Mouse (Mus musculus) testis, adult 2 months (tissue): Measurements from ENCODE around the gene Actc1. TPM values are rescaled to one million over a fixed set of nuclear protein-coding genes. Genes with fewer than 3 reads are reported as not detected.

ENCODE experiments used
- H3K27ac ChIP-seq: fragments of 200-500 bp; 2 replicates; pipeline ENCODE4 v1.5.1; 2012; ENCODE audit warnings: low read depth, low read length; ENCODE audit not compliant: control insufficient read depth, insufficient read depth
- H3K27me3 ChIP-seq: fragments of 200-500 bp; 2 replicates; pipeline ENCODE4 v1.6.1; 2012; ENCODE audit warnings: mild to moderate bottlenecking, low read length, moderate library complexity; ENCODE audit not compliant: control insufficient read depth, insufficient read depth
- H3K36me3 ChIP-seq: fragments of 200-500 bp; 2 replicates; pipeline ENCODE4 v1.6.1; 2012; ENCODE audit warnings: mild to moderate bottlenecking, low read length; ENCODE audit not compliant: control insufficient read depth, insufficient read depth
- H3K4me1 ChIP-seq: fragments of 200-500 bp; 2 replicates; pipeline ENCODE4 v1.6.1; 2012; ENCODE audit warnings: low read length; ENCODE audit not compliant: control insufficient read depth, insufficient read depth
- H3K4me3 ChIP-seq: fragments of 200-500 bp; 2 replicates; pipeline ENCODE4 v1.5.1; 2012; ENCODE audit warnings: low read depth, mild to moderate bottlenecking, low read length, moderate library complexity, mixed read lengths; ENCODE audit not compliant: control insufficient read depth
- CTCF ChIP-seq: fragments of 200-500 bp; IDR thresholded peaks from 2 replicates; pipeline ENCODE4 v1.5.1; 2012; ENCODE audit warnings: low read depth, mild to moderate bottlenecking, inconsistent platforms, low read length, moderate library complexity; ENCODE audit not compliant: control insufficient read depth, insufficient read depth, insufficient replicate concordance
- POLR2A ChIP-seq: fragments of 200-500 bp; IDR thresholded peaks from 2 replicates; pipeline ENCODE4 v1.6.1; 2012; ENCODE audit warnings: low read depth, mild to moderate bottlenecking, inconsistent platforms, low read length, moderate library complexity; ENCODE audit not compliant: control insufficient read depth
- polyA plus RNA-seq: library from polyadenylated mRNA; depleted of rRNA; stranded (reverse); fragments of >200 nt; gene quantifications from 2 replicates; pipeline ENCODE4 v1.2.3, GENCODE M21; 2012

Actc1 gene
- polyA plus RNA-seq, 1 experiment = 0.57 TPM

DNA sequence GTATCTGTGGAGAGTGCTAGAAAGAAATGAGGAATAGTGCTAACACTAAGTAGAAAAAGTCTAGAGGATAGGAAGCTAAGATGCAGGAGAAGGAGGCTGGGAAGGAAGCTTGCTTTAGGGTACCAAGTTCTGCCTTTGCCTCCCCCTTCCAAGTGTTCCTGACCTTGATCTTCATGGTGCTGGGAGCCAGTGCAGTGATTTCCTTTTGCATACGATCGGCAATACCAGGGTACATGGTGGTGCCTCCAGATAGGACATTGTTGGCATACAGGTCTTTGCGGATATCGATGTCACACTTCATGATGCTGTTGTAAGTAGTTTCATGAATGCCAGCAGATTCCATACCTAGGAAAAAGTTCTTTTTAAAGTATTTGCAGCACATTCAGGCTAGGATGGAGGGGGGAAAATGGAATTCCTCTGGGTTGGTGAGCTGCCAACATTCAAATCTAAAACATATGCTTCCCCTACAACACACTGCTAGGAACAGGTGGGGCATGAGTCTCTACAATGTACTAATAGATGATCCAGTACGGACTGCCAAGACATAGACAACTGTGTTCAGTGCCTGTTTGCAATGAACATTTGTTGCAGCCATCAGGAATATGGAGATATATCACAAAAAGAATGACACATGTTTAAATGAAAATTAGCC, 5.3 kb downstream of the Actc1 start:
- H3K36me3 ChIP-seq = no peaks in the 10 kb centered on the region
- H3K27ac ChIP-seq = no peak overlapping the region
- no peak overlapping the region for H3K4me3 ChIP-seq
- H3K4me1 ChIP-seq = no peaks in the 10 kb centered on the region
- no peaks in the 10 kb centered on the region for H3K27me3 ChIP-seq
- no peak for TF ChIP-seq CTCF
- no peak for TF ChIP-seq POLR2A

DNA sequence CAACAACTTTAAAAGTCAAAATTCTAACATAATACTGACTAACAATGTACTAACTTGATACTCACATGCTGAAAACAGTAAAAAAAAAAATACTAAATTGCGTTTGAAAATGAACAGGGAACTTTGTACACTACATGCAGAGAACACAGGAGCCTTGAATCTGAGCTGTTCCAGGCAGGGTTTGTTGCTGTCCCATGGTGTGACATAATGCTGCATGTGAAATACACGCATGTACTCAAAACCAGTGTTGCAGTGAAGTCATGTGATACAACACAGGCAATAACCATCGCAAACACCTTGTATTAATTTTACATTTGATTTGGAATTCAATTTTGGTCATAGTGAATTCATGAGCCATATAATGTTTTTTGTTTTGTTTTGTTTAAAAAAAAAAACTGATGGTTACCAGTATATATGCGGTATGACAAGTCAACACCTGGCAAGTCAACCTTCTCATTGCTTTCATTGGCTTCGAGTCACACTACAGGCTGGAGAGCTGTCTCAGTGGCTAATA, 7.1 kb downstream of the Actc1 start:
- TF ChIP-seq CTCF (no peak), POLR2A (no peak)
- Histone ChIP-seq H3K4me3 (no peak overlapping the region), H3K36me3 (no peaks in the 10 kb centered on the region), H3K4me1 (no peaks in the 10 kb centered on the region), H3K27ac (no peak overlapping the region), H3K27me3 (no peaks in the 10 kb centered on the region)

DNA sequence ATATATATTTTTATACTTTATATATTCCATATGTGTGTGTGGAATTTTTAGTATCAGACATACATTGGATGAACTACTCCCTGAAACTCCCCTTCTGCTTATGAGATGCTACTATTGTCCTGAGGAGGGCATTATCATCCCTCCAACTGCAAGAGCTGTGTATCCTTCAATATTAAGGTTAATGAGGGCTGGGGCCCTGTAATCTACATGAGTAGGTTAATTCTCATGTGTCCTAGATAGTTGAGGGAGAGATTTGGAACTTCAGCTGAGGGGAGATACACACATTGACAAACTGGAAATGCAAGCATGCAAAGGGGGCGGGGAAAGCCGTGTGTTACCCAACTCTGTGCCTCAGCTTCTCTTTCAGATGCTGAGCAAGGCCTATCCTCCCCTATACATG, 15.4 kb downstream of the Actc1 start:
- Histone ChIP-seq H3K36me3 (no peaks in the 10 kb centered on the region), H3K4me1 (no peaks in the 10 kb centered on the region), H3K27me3 (no peaks in the 10 kb centered on the region), H3K4me3 (no peak overlapping the region), H3K27ac (no peak overlapping the region)
- TF ChIP-seq CTCF (no peak), POLR2A (no peak)

DNA sequence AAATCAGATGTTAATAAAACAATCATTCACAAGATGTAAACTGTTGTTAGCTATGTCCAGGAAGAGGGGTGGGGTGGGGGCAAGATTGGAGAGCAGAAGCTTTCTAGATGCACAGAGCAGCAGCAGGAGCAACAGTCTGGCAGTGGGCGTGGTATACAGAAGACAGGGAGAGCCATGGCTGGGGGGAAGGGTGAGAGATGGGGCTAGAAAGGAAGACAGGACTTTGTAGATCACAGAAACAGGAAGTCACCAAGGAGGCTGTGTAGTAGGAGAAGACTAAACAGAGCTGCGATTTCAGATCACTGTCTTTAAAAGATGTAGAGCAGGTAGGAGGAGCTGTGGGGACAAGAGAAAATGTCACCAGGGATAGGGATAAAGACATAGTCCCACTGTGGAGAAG, 21.1 kb downstream of the Actc1 start:
- no peak overlapping the region for H3K4me3 ChIP-seq
- no peaks in the 10 kb centered on the region for H3K36me3 ChIP-seq
- H3K27ac ChIP-seq = no peak overlapping the region
- no peak for TF ChIP-seq CTCF
- no peak for TF ChIP-seq POLR2A
- H3K4me1 ChIP-seq = no peaks in the 10 kb centered on the region
- no peaks in the 10 kb centered on the region for H3K27me3 ChIP-seq

DNA sequence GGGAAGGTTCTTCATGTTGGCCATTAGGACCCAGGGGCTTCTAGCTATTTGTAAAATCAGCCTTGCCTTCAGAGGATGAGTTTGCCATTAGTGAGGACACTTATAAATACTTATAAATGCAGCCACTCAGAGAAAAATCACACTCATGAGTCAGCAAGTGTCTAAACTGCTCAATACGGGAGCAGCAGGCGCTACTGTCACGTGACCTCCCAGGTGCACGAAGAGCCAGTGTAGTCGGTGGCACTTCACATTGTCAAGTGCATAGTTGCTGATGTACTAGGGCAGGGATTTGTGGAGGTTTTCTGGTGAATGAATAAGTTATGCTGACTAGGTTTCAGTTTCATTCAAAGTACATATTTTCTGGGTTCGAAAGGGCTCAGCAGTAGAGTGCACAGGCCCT, 30.0 kb downstream of the Actc1 start:
- Histone ChIP-seq H3K4me1 (no peaks in the 10 kb centered on the region), H3K27ac (no peak overlapping the region), H3K36me3 (no peaks in the 10 kb centered on the region), H3K4me3 (no peak overlapping the region), H3K27me3 (no peaks in the 10 kb centered on the region)
- no peak for TF ChIP-seq CTCF
- no peak for TF ChIP-seq POLR2A

DNA sequence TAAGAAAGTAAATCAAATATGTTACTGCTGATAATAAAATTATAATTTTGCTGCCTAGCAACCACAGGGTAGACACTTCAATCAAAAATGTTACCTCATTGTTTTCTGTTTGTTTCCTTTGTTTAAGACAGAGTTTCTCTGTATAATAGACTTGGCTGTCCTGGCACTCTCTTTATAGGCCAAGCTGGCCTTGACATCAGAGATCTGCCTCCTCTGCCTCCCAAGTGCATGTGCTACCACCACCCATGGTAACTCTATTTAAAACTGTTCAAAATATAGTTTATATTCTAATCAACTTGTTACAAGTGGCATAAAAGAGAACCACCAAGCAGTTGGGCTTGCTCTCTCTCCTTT, 33.2 kb downstream of the Actc1 start:
- Histone ChIP-seq H3K4me1 (no peaks in the 10 kb centered on the region), H3K36me3 (no peaks in the 10 kb centered on the region), H3K27ac (no peak overlapping the region), H3K4me3 (no peak overlapping the region), H3K27me3 (no peaks in the 10 kb centered on the region)
- no peak for TF ChIP-seq POLR2A
- no peak for TF ChIP-seq CTCF

DNA sequence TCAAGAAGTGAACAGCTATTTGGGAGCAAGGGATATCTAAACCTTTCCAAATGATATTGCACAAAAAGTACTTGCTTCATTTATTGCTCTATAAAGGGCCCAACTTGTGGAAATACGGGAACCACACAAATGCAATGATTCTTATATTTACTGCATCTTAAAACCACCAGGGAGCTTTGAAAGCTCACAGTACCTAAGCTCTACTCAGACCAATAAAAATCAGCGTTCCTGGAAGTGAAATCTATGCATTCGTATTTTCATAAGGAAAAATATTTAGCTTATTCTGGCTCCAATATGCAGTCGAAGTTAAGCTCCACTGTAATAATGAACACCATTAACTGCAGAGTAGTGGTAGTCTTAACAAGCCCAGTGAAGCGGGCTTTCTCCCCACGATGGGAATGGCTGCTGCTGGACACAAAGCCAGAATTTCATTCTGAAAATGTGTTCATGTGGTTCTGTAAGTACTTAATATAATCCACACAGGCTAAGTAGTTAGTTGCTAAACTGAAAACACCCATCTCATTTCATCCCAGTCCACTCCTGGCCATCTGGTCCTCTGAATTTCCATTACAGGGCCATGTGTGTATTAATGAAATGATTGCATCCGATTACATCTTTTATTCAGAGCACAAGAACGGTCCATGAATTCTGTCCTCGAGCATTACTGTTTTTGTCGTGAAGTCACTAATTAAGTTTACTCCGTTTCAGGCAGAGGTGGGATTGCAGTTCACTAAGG, 33.7 kb downstream of the Actc1 start:
- Histone ChIP-seq H3K27ac (no peak overlapping the region), H3K4me3 (no peak overlapping the region), H3K36me3 (no peaks in the 10 kb centered on the region), H3K27me3 (no peaks in the 10 kb centered on the region), H3K4me1 (no peaks in the 10 kb centered on the region)
- no peak for TF ChIP-seq POLR2A
- no peak for TF ChIP-seq CTCF

DNA sequence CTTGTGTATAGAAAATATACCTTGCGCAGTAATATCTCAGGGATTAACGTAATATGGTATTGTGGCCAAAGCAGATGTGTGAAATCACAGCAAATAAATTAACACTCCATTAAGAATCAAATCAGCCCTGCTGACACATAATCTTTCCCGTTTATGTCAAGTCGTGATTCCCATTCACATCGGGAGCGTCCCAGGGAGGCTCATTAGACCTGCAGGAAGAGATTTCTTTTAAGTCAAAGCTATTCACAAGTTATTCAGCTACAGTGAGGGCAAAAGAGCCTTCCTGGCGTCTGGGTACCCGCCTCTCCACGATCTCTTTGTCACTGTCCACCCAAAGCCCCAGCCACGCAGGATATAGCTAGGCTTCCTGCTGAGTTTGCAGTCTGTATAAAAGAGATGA, 35.2 kb downstream of the Actc1 start:
- peaks cover 7% of the 10 kb centered on the region for H3K4me1 ChIP-seq
- no peaks in the 10 kb centered on the region for H3K27me3 ChIP-seq
- H3K36me3 ChIP-seq = no peaks in the 10 kb centered on the region
- no peak overlapping the region for H3K27ac ChIP-seq
- TF ChIP-seq CTCF (no peak), POLR2A (no peak)
- H3K4me3 ChIP-seq = no peak overlapping the region
